Mouse (Mus musculus) gonadal fat pad, adult 2 months (tissue): ENCODE measurements at regions not wholly inside any gene's neighbourhood (a gene's known extent, or its start where the extent isn't known, plus 50 kb on each side); places are given as distances from the start of the nearest gene placed in this dataset.
"Not testable (repeated sequence)": the region's sequence is repeated elsewhere in the genome, so short reads cannot be mapped to it uniquely, and the experiment has no call there.

Experiments used
- DNase-seq: peaks from one replicate; pipeline ENCODE4 v3.0.0-alpha.2; 2012; ENCODE audit warnings: low read depth

DNA sequence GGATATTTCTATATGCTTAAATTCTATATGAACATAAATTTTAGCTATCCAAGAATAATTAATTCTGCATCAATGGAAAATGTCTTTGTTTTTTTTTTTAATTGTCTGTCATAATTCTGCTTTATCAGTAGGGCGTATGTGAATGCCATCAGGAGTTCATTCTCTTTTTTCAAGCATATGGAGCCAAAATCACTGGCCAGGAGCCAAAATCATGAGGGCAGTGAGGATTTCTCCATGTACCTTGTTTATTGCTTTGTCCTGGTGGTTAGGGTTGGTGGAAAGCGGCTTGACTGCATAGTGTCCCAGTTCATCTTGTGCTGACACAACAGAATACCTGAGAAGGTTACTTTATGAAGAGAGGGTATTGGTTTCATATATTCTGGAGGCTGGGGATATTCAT lies 243.9 kb downstream of the AI429214 start:
- no peak for DNase-seq

GRCm38 (mm10) chr8:37239354-37239753 lies 245.9 kb downstream of the AI429214 start:
- no peak for DNase-seq

- DNase-seq, result not testable (repeated sequence)
Measured at GRCm38 (mm10) chr8:37251234-37251633, 257.8 kb downstream of the AI429214 start.

GRCm38 (mm10) chr8:37291069-37291850 lies 297.9 kb downstream of the AI429214 start:
- DNase-seq, result no peak
